Mouse (Mus musculus) granulocyte monocyte progenitor cell, adult 5-6 weeks (primary cell): ENCODE data around the gene Ceacam12. TPM values are rescaled to one million over a fixed set of nuclear protein-coding genes. Genes with fewer than 3 reads are reported as not detected.
"Not testable (repeated sequence)": the region's sequence is repeated elsewhere in the genome, so short reads cannot be mapped to it uniquely, and the experiment has no call there.

Source experiments
- ATAC-seq: replicated peaks from 2 replicates; pipeline ENCODE4 v1.8.0; 2016; ENCODE audit warnings: mild to moderate bottlenecking, moderate TSS enrichment, inconsistent platforms; ENCODE audit not compliant: poor library complexity, severe bottlenecking
- total RNA-seq, 2 experiments: library from RNA; stranded (forward) in 1 of 2; stranded (reverse) in 1 of 2; fragments of 200-712, 200-1000 nt in 1 of 2; fragments of >200 nt in 1 of 2; fragmentation: Nextera tagmentation in 1 of 2; gene quantifications; 2 replicates each; pipeline ENCODE4 v1.2.3; 2014 to 2017

The Ceacam12 gene
- not detected in 2 replicates for total RNA-seq (2014; fragmentation: Nextera tagmentation)
- total RNA-seq (2017), result not detected in 2 replicates

DNA sequence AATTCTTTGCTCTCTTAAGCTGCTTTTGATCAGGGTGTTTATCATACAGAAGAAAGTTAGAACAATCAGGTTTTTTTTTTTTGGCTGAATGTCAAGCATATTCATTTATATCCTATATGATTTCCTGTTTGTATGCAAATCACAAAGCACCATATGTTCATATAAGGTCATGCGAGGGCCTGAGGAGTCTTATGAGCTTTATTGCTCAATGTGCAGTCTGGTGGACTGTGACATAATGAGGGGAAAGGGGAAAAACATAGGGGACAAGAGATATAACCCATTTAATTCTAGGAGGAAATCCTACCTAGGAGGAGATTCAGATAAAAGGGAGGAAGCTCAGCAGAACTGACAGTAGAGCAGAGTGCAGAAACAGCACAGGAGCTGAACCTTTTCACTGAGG is at the start of gene Ceacam12:
TSS of gene Ceacam12 (plus strand) at position 301 of the 400 bp plus-strand sequence.
- no peak for ATAC-seq

DNA sequence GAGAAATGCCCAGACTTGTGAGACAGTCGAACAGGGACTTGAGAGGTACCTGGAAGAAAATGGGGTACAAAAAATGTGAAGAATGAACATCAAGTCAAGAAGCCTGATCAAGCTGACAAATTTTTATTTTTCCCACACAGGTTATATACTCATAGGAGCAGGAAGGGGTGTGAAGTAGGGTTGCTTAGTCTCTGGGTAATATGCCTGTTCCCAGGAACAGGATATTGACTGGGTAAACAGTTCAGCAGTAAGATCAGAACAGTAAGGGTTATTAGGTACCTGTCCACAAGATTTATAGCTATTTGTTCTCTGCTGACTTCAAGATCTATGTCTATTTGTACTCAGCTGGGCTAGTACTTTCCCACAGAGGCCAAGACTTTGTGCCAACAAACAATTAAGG is 8.1 kb downstream of the Ceacam12 start:
- ATAC-seq, result not testable (repeated sequence)

DNA sequence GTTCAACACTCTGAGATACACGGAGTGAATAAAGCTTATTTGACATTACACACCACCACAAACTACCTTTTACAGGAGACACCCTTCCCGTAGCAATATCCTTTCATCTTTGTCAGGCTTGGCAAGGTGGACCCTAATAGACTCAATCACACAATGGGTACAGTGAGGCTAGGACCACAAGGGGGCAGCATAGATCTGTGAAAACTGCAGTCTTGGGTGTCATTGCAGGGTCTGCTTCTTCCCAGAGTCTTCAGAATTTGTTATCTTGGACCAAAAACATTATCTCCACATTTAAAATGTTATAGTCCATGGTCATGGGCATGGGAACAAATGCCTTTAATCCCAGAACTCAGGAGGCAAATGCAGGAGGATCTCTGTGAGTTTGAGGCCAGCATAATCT is 35.1 kb downstream of the Ceacam12 start:
- no peak for ATAC-seq

Other genes starting within 250 kb of the Ceacam12 start
- not detected in 2 replicates for gene Gm5155, start 194.2 kb upstream of the Ceacam12 start, total RNA-seq (2014; fragmentation: Nextera tagmentation)
- not detected in 2 replicates for gene Gm5155, start 194.2 kb upstream of the Ceacam12 start, total RNA-seq (2017)
- gene Ceacam11, start 93.8 kb upstream of the Ceacam12 start, total RNA-seq (2014; fragmentation: Nextera tagmentation), result not detected in 2 replicates
- gene Ceacam11, start 93.8 kb upstream of the Ceacam12 start, total RNA-seq (2017), result not detected in 2 replicates
- gene Ceacam13, start 56.0 kb upstream of the Ceacam12 start, total RNA-seq (2014; fragmentation: Nextera tagmentation), result not detected in 2 replicates
- not detected in 2 replicates for gene Ceacam13, start 56.0 kb upstream of the Ceacam12 start, total RNA-seq (2017)
- gene Igfl3, start 110.6 kb downstream of the Ceacam12 start, total RNA-seq (2014; fragmentation: Nextera tagmentation), result not detected in 2 replicates
- not detected in 2 replicates for gene Igfl3, start 110.6 kb downstream of the Ceacam12 start, total RNA-seq (2017)
- gene Mill1, start 179.4 kb downstream of the Ceacam12 start, total RNA-seq (2014; fragmentation: Nextera tagmentation), result not detected in 2 replicates
- gene Mill1, start 179.4 kb downstream of the Ceacam12 start, total RNA-seq (2017), result not detected in 2 replicates